Mouse (Mus musculus) MEL (cell line): Measurements from ENCODE around the gene Arih2.

Experiments used
- CTCF ChIP-seq, 3 experiments: IDR thresholded peaks in 2 of 3; conservative IDR thresholded peaks in 1 of 3; 2 replicates each; pipeline ENCODE4 v1.5.1; 2011 to 2012; ENCODE audit warnings: low read length in 3 of 3, low read depth in 2 of 3, mild to moderate bottlenecking in 2 of 3, improper control_type of control experiment in 1 of 3, inconsistent platforms in 1 of 3, mixed read lengths in 1 of 3, moderate library complexity in 1 of 3; ENCODE audit not compliant: control insufficient read depth in 1 of 3, insufficient read depth in 1 of 3, poor library complexity in 1 of 3, severe bottlenecking in 1 of 3
- GATA1 ChIP-seq: IDR thresholded peaks from 2 replicates; pipeline ENCODE4 v1.6.1; 2011; ENCODE audit warnings: low read depth, low read length, improper control_type of control experiment
- SIN3A ChIP-seq: IDR thresholded peaks from 2 replicates; pipeline ENCODE4 v1.6.1; 2012; ENCODE audit warnings: low read length, improper control_type of control experiment, inconsistent platforms
- TAL1 ChIP-seq: IDR thresholded peaks from 2 replicates; pipeline ENCODE4 v1.6.1; 2012; ENCODE audit warnings: mild to moderate bottlenecking, inconsistent platforms, low read length, moderate library complexity, mixed read lengths
- TCF12 ChIP-seq: IDR thresholded peaks from 2 replicates; pipeline ENCODE4 v1.6.1; 2014; ENCODE audit warnings: low read depth, mild to moderate bottlenecking, inconsistent platforms, low read length, improper control_type of control experiment, moderate library complexity

DNA sequence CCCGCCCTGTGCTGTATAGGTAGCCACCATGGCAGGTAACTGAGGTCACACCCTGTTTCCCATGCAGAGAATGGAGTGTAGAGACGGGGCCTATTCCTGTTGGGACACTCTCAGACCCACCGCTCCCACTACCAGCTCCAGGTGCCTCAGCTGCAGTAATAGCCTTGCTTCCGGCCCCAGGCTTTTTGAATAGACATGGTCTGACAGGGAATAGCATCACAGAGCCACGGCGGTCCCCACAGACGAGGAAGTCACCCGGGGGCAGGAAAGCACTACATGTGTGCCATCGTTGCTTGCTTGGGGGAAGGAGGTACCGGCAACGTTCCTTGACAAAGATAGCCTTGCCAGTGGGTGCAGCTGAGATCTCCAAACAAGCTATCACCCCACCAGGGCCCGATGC is 74.3 kb downstream of the Arih2 start:
- TF ChIP-seq TCF12 (no peak), SIN3A (no peak), TAL1 (no peak), GATA1 (no peak), CTCF (IDR thresholded peaks at IDR 0.05 in 2 of 3, conservative IDR thresholded peaks at IDR 0.05 in 1 of 3; ENCODE audit: control insufficient read depth in 1 of 3, insufficient read depth in 1 of 3, low read depth in 2 of 3, low read length in 3 of 3, poor library complexity in 1 of 3, severe bottlenecking in 1 of 3) (no peak)
